Mouse (Mus musculus) testis, postnatal 10 days (tissue): ENCODE measurements around the gene Endog.
A peak's percentile ranks its signal among the peaks of the same experiment; 100 is the strongest.
"Not testable (repeated sequence)": the region's sequence is repeated elsewhere in the genome, so short reads cannot be mapped to it uniquely, and the experiment has no call there.

Experiments
- DNase-seq: peaks from one replicate; pipeline ENCODE4 v3.0.0; 2021; ENCODE audit warnings: low spot score

Gene Endog

DNA sequence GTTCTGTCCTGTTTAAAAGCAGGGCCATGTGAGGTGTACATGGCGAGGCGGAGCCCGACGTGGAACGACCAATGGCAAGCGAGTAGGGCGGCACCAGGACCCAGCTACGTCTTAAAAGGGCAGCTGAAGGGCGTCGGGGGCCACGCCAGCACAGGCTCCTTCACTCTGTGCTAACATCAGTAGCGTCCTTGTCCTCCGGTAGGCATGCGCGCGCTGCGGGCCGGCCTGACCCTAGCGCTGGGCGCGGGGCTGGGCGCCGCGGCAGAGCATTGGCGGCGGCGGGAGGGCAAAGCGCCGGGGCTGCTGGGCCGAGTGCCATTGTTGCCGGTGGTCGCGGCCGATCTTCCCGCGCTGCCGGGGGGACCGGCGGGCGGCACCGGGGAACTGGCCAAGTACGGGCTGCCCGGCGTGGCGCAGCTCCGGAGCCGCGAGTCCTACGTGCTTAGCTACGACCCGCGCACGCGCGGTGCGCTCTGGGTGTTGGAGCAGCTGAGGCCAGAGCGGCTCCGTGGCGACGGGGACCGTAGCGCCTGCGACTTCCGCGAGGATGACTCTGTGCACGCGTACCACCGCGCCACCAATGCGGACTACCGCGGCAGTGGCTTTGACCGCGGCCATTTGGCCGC lies at the start of gene Endog:
TSS of gene Endog (plus strand) at position 123 of the 626 bp plus-strand sequence.
- DNase-seq, result peak; percentile 83

- DNase-seq, result no peak
Measured at GRCm38 (mm10) chr2:30122766-30123165, 48.5 kb upstream of the Endog start.

DNA sequence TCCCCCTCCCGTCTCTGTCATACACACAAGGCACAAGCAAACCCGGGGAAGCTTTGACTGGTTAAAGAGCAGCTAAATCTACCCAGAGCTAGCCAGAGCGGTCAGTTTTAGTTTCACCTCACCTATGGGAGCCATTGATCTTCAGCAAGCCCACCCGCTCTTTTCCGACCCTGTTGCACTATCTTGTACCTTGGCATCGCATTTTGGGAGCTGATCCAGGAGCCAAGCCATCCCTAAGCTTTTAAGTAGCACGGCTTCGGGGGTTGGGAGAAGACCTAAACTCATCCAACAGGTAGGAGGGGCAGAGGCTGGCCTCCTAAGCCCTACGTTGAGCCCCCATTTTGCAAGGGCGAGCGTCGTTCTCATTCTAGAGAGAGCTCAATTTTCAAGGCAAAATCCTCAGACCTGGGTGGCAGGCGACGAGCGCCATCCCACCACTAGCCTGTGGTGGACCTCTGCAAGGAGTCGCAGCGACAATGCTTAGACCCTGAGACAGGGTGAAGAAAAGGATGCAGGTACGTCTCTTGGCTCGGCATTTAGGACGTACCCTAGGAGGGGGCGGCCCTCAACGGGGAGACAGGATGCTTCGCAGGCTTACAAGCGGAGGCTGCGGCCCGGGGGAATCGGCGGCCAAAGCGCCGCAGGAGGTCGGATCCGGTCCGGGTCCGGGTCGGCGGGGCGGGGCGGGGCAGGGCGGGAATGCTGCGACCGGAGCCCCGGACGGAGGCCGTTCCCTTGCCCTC lies 47.4 kb upstream of the Endog start:
- DNase-seq, result no peak

GRCm38 (mm10) chr2:30124472-30125274 lies 46.6 kb upstream of the Endog start, which contains the start of gene Zer1:
Gene Zer1 (minus strand): TSS chr2:30124585.
- peak; percentile 98 for DNase-seq

GRCm38 (mm10) chr2:30128789-30129188 lies 42.5 kb upstream of the Endog start:
- DNase-seq, result no peak

- DNase-seq, result no peak
Measured at GRCm38 (mm10) chr2:30130156-30130555, 41.1 kb upstream of the Endog start.

DNA sequence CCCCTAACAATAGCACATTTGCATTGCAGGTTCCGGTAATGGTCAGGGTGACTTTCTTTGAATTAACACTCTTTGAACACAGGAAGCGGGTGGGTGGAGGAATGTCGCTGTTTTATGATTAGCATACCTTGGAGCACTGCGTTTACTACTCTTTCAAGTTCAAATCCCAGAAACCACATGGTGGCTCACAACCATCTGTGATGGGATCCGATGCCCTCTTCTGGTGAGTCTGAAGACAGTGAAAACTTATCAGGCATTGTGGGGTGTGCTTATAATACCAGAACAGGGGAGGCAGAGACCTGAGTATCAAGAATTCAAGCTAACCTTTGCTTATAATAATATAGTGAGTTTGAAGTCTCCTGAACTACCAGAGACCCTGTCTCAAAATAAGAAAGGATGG lies 40.1 kb upstream of the Endog start:
- DNase-seq, result not testable (repeated sequence)

- no peak for DNase-seq
Measured at GRCm38 (mm10) chr2:30132801-30133612, 38.3 kb upstream of the Endog start.

- peak; percentile 98 for DNase-seq
Measured at GRCm38 (mm10) chr2:30133613-30134377, 37.5 kb upstream of the Endog start, which contains the start of gene Tbc1d13. Gene Tbc1d13 (plus strand): TSS chr2:30133746.

GRCm38 (mm10) chr2:30134378-30134711 lies 36.9 kb upstream of the Endog start:
- no peak for DNase-seq

DNA sequence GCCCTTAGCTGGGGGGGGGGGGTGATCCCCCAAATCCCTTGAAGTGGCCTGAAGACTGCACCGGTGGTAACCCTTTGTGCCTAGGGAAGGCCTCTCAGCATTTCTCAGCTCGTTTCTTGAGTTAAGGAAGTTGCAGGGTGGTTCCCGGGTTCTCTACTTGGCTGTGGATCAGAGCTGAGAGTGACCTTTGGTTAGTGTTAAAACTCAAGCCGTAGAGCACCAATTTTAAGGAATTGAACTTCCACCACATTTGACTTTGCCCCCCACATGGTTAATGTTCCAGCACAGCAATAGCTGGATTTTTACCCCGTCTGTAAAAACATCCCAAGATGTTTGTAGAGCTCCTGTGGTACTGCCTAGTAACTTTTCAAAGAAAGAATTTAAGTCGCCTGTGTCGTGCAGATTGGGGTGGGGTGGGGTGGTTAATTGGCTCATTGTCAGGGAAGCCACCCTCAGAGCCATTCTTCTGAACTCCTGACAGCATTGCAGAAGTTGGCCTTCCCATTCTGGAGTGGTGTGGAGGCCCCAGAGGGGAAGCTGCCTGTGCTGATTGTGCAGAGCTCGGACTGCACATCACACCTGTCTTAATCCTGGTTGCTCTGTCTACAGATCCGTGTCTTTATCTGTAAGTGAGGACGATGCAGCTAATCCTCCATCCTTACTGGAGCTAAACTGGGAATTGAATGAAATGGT lies 36.2 kb upstream of the Endog start:
- no peak for DNase-seq

- no peak for DNase-seq
Measured at GRCm38 (mm10) chr2:30136458-30136857, 34.8 kb upstream of the Endog start.

GRCm38 (mm10) chr2:30140021-30140420 lies 31.3 kb upstream of the Endog start:
- DNase-seq, result not testable (repeated sequence)

GRCm38 (mm10) chr2:30144436-30144835 lies 26.9 kb upstream of the Endog start:
- no peak for DNase-seq

DNA sequence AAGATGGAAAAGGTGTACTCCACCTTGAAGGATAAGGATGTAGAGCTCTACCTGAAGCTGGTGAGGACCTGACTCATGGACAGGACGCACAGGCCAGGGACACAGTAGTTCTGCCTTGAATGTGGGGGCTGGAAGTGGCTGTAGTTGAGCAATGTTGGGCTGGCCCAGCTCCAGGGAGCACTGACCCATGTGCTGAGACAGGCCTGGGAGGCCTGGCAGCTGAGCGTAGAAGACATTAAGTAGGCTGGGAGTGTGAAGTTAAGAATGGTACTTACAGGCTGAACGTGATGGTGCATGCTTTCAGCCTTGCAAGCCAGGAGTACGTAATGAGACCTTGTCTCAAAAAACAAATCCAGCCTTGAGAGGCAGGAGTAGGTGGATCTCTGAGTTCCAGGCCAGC lies 23.8 kb upstream of the Endog start:
- DNase-seq, result no peak

GRCm38 (mm10) chr2:30151840-30152239 lies 19.5 kb upstream of the Endog start:
- no peak for DNase-seq

- no peak for DNase-seq
Measured at GRCm38 (mm10) chr2:30152616-30153015, 18.7 kb upstream of the Endog start.

GRCm38 (mm10) chr2:30159871-30160270 lies 11.4 kb upstream of the Endog start:
- not testable (repeated sequence) for DNase-seq

DNA sequence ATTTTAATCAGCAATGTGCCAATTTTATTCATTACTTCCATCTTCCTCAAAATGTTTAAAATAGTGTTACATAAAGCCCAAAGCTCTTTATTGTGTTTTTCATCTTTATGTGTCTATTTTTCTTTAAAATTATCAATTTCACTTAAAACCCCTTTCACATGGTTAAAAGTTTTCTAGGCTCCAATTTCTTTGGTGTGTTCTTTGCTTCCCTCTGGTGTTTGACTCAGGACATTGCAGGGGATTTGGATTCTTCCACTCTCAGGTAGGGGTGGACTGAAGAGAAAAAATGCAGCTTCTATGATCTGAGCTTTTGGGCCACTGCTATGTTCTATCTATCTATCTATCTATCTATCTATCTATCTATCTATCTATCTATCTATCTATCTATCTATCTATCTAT lies 9.5 kb upstream of the Endog start:
- no peak for DNase-seq

DNA sequence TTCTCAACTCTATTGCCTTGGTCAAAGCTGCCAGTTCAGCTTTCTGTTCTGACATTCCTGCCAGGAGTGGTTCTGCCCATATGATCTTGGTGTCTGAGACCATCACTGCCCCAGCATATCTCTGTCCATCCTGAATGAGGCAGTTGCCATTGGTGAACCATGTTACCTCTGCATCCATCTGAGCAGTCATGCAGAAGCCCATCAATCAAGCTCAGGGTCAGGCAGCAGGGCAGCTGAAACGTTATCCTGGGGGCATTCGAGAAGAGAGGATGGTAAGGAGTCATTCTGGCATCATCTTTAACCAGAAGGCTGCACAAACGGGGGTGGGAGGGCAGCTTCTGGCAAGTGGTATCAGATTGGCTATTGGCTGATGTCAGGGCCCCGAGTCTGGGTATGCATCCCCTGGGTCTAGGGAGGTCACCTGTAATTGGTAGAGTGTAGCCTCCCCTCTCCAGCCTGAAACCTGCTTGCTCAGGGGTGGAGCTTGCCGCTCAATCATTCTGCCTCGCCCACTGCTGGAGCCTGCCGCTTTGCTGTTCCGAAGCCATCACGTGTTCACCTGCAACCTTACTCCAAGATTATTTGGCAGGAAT lies 6.9 kb upstream of the Endog start:
- DNase-seq, result no peak
